Comparison of ENCODE assay signal across 13 mouse cellular contexts in genomic region chr2:148175251-148175927, GRCm38 (mm10).
"Had no signal": no experiment of that assay in that cellular context is flagged by ENCODE, and none has a peak within 500 bp of the region (broad histone marks: within the 10 kb centered on the region; RNA-seq: fewer than 3 reads in every experiment).

No protein-coding gene starts in this region.

- H3K27ac ChIP-seq: limb, embryonic 13.5 days; liver, embryonic 14.5 days; midbrain, embryonic 12.5 days had no signal

- H3K9me3 ChIP-seq: limb, embryonic 13.5 days; midbrain, embryonic 12.5 days had no signal

- H3K27me3 ChIP-seq: limb, embryonic 13.5 days; midbrain, embryonic 12.5 days had no signal

- H3K4me2 ChIP-seq: limb, embryonic 13.5 days; midbrain, embryonic 12.5 days had no signal

- DNase-seq: kidney, adult 8-10 months; kidney, postnatal 25 days; layer of hippocampus, adult 9-11 months; lung, adult 18-20 months; lung, postnatal 36 days; right cerebral cortex, postnatal 4 days; spleen, adult 18-20 months; thymus, adult 18-20 months; thymus, postnatal 14 days had no signal

- H3K36me3 ChIP-seq: limb, embryonic 13.5 days; midbrain, embryonic 12.5 days had no signal

- ATAC-seq: intestine, postnatal 0 days had no signal

- H3K4me3 ChIP-seq: limb, embryonic 13.5 days; midbrain, embryonic 12.5 days had no signal

- H3K9ac ChIP-seq: limb, embryonic 13.5 days; liver, embryonic 14.5 days; midbrain, embryonic 12.5 days had no signal

- H3K4me1 ChIP-seq: midbrain, embryonic 12.5 days had no signal
